Mouse (Mus musculus): ENCODE measurements around the gene Aldh2.
A peak's percentile ranks its signal among the peaks of the same experiment; 100 is the strongest.

Aldh2 gene

DNA sequence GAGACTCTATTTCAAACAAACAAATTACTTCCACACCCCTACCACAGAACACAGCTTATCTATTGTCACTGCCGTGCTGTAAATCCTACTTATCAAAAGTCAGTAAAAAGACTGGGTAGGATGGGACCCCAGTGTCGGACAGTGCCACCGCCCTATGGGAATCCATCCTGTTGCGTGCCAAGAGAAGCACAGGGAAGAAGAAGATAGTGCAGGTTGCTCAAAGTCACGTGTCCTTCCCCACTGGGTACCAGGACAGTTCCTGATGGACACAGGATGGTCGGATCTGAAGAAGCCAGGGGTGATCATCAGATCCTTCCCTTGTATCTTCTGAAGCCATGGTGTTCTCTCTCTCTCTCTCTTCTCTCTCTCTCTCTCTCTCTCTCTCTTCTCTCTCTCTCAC is 2.1 kb upstream of the Aldh2 start:
- no peak for DNase-seq (ENCODE audit: low read depth, low spot score)

DNA sequence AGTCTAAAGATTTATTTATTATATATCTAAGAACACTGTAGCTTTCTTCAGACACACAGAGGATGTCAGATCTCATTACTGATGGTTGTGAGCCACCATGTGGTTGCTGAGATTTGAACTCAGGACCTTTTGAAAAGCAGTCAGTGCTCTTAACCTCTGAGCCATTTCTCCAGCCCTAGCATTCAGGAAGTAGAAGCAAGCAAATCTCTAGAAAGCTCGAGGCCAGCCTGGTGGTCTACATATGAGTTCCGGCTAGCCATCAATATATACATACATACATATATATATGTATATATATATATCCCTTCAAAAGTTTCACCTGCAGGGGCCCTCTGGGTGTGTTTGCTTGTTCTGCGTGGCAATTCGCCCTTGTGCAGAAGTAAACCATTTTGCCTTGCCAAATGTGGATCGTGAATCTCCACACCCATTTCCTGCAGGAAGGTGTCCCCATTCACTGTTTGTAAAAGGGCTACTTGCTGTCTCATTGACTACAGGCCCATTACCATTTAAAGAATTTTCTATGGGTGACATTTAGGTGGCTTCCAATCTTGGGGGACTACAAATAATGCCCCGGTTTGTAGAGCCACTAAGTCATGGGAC is 1.2 kb upstream of the Aldh2 start:
- no peak for DNase-seq (ENCODE audit: low read depth, low spot score)

DNA sequence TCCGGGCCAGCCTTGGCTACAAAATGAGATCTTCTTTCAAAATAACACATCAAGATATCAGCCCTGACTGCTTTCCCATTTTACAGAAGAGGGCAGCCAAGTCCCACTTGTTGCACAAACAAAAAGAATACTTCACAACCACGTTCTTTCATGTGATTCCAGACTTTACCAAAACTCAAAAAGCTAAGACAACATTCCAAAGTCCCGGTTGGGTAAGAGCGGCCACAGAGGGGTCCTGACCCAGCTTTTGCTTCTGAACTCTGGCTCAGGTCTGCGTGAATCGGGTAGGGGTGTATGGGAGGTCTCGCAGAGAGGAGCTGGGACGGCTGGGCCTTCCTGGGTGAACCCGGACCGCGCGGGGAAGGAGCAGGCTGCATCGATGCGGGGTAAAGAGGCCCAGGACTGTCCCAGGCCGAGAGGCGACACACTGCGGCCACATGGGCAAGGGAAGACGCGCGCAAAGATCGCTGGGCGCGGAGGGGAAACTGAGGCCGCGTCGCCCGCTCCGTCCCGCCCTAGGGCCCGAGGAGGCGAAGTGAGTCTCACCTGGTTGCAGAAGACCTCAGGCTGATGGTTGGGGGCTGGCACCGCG is 712 bp downstream of the Aldh2 start:
- DNase-seq (ENCODE audit: low read depth, low spot score) = no peak

DNA sequence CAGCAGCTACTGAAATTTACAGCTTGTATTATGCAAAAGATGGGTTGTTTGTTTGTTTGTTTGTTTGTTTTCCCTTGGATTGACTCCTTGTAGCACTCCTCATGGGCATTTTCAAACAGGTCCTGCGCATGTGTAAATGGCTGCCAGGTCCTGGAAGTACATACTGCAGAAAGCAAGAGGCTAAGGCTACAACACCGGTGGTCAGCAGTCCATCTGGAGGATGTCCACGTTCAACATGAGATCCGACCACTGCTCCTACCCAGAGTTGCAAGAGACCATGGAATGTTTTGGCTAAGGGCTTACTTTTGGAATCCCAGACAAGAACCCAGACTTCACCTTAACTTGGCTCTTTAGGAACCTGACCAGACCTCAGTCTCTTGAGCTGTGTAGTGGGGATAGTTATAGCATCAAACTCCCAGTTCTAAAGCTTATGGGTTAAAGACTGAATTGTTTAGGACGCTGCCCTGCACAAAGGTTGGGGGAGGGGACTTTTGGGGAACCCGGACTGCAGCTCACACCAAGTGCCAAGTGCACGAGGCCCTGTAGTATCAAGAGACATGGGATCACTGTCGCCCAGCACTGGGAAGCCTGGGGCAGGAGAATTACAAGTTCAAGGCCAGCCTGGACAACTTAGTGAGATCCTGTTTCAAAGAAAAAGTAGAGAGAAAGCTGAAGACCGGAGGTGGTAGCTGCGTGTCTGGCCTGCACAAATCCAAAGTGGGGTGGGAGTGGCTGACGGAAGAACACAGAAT is 1.4 kb downstream of the Aldh2 start:
- DNase-seq (ENCODE audit: low read depth, low spot score) = no peak

DNA sequence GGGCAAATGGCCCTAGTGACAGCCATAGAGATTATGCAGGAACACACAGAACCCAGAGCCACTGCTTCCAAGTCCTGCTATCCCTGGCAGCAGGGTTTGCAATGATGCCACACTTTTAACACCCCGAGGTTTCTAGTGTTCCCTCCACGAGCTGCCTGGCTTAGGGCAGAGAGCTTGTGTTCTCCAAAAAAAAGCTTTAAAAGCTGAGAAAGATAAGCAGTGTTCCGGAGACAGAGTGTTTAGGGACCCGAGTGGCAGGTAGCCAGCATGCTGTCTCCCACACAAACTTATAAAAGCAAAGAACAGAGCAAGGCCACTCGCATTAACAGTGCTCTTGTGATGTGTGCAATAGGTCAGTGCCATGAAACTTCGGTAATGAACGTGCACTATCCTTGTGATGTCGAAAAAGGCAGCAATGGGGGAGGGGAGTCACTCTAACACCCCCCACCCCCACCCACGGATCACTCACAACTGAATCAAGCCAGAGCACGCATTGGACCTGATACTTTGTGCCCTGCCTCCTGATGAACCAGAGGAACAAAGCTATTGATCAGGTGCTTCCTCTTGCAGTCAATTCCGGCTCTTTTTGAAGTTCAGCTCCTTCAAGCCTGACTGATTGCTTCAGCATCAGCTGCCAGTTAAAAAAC is 2.1 kb downstream of the Aldh2 start:
- DNase-seq (ENCODE audit: low read depth, low spot score) = no peak

DNA sequence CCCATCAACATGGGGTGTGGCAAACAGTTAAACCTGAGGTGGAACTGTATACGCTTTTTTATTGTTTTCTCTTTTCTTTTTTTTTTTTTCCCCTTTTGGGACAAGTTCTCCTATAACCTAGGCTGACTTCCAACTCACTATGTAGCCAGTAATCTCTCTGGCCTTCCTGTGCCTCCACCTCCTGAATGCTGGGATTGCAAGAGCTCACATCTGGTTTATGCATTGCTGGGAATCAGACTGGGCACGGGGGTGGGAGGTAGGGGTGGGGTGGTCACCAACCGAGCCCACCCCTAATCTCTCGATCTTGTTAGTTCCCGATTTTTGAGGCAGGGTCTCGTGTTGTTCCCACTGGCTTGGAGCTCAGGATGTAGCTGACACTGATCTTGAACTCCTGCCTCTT is 3.7 kb downstream of the Aldh2 start:
- DNase-seq (ENCODE audit: low read depth, low spot score) = no peak

DNA sequence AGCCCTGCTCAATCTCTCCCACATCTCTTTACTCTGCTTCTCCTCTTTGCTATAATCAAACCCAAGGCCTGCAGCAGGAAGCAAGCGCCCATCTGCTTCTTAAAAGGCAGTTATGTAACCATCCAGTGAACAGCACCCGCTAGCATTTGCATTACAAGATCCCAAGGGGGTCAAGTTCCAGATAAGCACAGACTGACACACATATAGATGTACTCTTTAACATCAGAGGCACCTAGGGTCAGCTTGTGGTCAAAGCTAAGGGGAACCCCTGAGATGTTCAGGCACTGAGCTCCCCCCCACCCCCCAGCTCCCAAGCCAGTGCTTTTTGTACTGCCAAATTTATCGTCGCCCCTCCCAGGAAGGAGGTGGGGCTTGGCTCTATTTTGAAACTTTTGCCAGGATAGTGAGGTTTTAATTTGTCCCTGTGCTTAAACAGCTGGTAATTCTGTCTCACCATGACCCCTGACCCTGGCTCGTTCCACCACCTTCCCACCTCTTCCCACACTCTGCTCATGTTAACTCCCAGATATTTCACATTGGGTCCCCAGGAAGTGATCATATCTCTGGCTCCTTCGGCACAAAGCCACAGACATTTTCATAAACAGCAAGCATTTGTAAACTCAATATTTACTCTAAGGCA is 7.1 kb downstream of the Aldh2 start:
- DNase-seq (ENCODE audit: low read depth, low spot score) = no peak

DNA sequence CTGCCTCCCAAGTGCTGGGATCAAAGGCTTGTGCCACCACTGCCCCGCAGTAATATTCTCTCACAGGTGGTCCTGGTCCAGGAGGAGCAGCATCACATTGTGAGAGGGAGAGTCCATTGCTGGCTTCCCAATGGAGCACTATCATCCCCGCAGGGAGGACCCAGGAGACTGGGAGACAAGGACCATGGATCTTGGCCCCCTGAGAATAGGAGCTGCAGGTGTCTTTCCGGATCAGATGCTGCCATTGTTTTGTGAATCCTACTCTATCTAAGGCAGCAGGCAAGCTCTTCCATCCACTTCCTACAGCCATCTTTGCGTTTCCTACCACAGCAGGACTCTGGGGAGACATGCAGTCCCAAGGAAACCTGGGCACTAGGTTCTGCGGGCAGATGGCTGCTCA is 7.9 kb downstream of the Aldh2 start:
- DNase-seq (ENCODE audit: low read depth, low spot score) = no peak

DNA sequence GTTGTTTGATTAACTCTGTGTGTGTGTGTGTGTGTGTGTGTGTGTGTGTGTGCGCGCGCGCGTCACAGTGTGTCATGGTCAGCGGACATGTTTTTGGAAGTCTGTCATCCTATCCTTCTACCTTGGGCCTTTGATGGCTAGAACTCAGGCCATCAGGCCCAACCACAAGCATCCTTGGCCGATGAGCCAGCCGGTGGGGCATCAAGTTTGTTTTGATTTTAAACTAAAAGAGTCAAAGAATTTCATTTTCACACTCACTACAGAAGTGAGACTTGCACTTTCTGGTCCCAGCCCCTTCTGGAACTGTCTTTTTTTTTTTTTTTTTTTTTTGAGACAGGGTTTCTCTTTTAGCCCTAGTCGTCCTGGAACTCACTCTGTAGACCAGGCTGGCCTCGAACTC is 8.6 kb downstream of the Aldh2 start:
- no peak for DNase-seq (ENCODE audit: low read depth, low spot score)

DNA sequence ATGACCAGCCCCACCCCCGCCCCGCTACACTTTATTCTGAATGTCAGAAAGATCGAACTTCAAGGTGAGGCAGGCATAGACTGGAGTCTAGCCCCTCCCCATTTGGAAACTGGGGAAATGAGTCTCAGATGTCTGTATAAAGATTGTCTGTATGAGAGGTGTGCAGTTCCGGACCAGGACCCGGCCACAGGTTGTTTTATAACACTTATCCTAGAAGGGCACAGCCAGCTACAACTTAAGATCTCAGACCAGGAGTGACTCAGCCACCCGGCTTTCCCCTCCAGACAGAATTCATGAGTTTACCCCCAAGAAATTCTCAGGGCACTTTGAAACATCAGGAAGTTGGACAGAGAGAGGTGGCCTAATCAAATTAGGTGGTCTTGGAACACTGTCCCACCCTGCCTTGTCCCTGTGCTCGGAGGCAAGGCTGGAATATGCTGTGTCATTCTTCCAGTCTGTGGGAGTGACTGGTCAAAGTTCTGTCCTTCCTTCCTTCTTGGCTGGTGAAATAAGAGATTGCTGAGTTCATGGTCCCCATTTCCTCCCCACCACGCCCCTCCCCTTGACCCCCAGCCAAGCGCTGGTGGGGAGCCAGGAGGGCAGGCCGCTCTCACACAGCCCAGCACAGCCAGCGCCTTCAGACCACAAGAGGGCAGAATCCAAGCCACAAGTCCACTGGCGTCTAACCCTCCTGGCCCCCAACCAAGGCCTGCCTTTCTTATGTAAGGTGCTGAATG is 9.7 kb downstream of the Aldh2 start:
- DNase-seq (ENCODE audit: low read depth, low spot score) = peak; percentile 57

DNA sequence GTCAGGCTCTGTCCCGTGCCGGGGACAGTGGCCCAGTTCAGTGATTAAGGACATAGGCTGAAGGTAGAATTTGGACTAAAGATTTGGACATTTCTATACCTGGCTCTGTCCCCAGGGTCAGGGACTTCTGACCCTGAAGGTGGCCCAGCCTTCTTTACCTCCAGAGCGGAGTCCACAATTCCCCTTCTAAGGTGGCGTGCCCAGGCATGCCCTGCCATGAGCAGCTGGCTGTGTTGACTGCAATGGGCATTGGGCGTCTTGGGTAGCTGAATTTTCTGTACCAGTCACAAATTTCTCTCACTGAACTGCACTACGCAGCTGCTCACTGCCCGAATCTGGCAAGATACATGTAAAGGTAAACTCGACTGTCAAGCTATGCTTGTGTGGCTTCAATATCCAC is 11.7 kb downstream of the Aldh2 start:
- no peak for DNase-seq (ENCODE audit: low read depth, low spot score)

DNA sequence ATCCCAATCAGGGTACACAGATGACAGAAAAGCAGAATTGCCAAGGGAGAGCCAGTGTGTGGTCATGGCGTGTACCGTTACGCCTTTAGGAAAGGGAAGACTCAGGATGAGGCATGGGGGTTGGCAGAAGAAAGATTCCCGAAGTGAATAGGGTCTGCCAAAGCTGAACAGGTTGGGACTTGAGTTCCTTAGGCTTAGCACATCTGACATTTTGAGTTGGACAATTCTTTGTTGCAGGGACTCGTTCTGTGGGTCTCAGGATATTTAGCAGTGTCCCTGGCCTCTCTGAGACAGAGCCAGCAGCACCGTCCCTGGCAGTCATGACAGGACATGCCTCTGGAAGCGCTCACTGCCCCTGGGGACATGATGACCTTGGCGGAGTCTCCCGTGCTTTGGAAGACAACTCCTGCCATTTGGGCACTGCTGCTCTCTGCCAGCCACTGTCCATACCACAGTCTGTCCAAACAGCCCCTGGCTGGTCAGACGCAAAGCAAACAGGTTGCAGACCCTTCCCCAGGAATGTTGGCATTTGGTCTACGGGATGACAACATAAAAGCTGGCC is 16.6 kb downstream of the Aldh2 start:
- DNase-seq (ENCODE audit: low read depth, low spot score) = no peak

DNA sequence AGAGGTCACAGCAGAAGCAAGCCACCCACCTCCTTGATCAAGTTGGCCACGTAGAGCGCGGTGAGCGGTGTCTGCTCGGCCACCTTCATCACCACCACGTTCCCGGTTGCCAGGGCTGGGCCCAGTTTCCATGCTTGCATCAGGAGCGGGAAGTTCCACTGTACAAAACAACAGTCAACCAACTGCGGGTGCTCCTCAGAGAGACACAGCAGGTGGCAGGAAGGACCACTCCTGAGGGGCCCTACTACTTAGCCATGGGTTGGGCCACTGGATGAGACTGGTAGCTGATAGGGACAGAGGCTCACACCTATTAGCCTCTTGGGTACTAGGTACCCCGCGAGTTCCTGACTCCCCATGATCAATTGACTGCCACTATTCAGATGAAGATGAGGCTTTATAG is 17.8 kb downstream of the Aldh2 start:
- no peak for DNase-seq (ENCODE audit: low read depth, low spot score)

DNA sequence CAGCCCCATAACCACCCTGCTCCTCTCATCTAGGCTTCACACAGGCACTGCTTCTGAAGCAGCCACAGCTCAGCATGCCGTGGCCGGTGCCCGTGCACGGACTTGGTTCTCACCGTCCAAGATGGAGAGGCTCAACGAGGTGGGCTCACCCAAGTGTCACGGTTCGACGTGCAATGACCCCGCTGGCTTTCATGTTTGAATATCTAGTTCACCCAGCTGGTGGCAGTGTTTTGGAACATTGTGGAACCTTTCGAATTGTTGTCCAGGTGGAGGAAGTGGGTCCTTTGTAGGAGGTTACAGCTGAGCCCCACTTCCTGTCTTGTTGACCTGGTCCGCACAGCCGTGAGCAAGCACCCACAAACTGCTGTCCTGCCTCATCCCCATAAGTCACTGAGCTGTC is 19.5 kb downstream of the Aldh2 start:
- no peak for DNase-seq (ENCODE audit: low read depth, low spot score)

DNA sequence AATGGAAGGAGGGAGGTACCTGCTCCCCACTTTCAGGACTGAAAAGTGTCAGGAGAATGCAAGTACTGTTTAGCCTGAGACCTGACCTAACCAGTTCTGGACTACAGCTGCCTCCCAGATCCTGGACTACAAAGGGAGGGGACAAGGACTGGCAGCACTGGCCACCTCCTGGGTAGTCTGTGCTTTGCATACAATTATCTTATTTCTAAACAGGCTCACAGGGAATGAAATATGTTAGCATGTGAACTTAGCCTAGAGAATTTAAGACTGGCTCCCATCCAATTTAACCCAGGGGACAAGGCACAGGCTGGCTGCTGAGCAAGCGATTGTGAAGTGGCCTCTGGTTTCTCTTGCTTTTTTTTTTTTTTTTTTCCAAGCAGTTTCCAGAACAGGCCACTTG is 22.8 kb downstream of the Aldh2 start:
- DNase-seq (ENCODE audit: low read depth, low spot score) = no peak

DNA sequence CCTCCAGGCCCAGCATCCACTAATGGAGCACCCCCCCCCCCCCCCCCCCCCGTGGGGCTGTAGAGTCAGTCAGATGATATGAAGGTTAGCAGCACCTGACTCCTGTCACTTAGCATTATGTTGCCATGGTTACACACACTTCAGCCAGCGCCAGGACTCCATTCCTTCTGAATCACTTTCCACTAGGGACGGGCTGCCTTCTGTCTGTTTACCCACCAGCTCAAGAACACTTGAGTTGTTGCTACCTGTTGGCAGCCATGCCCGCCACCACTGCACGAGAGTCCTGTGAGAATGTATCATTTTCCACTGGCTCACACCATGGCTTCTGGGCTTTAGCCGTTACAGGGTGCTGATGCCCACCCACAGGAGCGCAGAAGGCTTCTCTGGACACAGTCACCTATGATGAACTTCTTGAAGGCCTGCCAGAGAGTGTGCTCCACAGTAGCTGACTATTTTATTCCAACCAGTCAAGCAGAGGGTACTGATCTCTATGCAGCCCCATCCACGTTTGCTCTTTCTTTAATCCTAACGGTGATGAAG is 23.7 kb downstream of the Aldh2 start:
- DNase-seq (ENCODE audit: low read depth, low spot score) = no peak

DNA sequence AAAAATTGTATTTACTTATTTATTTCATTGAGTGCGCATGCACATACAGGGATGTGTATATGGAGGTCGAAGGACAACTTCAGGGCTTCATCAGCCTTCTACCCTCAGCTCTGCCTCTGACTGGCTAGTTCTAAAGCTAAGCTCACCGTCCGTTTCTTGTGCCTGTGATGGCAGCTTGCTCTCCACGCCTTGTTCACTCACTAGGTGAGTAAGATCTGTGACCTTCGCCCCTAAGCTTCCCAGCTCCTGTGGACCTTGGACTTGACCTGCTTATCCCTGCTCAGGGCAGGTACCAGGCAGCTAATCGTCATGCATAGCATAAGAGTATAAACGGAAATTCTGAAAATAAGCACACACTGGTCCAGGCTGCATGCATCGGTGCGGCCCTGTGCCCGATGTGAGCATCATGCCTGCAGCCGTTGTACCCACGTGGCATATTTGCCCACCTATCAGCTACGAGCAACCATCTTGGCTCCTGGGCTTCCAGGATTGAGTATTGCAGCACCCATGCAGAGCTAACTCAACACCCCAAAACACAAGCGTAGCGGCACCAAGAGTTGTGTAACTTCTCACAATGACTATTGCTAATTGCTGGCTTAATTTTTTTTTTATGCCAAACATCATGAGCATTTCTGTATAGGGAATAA is 27.5 kb downstream of the Aldh2 start:
- DNase-seq (ENCODE audit: low read depth, low spot score) = no peak

DNA sequence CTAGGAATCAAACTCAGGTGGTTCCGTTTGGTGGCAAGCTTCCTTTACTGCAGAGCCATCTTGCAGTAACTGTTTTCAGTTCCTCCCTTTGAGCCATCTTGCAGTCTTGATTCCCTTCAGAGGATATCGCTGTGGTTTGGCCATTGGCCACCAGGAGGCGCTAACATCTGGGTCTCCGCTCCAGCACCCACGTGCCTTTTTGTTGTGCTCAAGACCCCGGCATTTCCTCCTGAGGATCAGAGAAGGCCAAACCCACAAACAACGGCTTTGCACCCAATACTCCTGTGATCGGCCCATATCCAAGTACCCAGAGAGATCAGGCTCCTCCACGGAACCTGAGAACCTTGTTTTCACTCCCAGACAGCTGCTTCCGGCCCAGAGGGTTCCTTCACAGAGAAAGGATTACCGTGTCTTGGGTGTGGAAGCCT is 29.1 kb downstream of the Aldh2 start:
- DNase-seq (ENCODE audit: low read depth, low spot score) = peak; percentile 74

DNA sequence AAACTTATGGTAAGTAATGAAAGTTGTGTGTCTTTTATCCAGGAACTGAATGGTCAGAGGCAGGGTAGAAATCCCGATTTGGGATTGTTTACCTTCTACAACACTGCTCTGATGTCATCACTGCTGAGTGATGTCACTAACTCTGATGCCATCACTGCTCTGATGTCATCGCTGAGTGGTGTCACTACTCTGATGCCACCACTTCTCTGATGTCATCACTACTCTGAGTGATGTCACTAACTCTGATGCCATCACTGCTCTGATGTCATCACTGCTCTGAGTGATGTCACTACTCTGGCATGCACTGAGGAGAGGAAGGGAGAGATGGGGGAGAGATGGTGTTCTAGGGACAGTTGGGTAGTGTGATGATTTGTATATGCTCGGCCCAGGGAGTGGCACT is 31.2 kb downstream of the Aldh2 start:
- DNase-seq (ENCODE audit: low read depth, low spot score) = no peak

DNA sequence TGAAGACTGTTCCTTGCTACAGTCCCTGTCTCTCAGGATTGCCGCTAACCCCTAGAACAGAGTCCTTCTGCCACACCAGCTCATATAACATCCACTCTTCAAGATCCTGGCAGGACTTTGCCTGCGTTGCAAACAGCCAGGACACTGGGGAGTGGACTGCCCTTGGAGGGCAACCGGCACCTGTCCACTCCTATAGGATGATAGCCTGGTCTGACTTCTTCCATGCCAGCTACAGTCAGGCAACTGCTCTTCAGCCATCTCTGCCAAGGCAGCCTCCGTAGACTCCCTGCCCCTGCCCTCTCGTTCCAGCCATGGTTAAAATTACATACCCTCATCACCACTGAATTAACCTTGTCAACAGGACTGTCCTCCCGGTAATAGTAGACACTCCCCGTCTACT is 44.4 kb downstream of the Aldh2 start:
- DNase-seq (ENCODE audit: low read depth, low spot score) = no peak

All from WW6 (cell line).